Mouse (Mus musculus) liver, embryonic 14.5 days (tissue): ENCODE results near the gene Khdrbs2. TPM values are rescaled to one million over a fixed set of nuclear protein-coding genes. Genes with fewer than 3 reads are reported as not detected.

ENCODE experiments used
- ATAC-seq: fragments of 200-750 bp; cut with Nextera tagmentation; 2 replicates; pipeline ENCODE4 v1.8.0; 2017; ENCODE audit warnings: moderate number of reproducible peaks, mild to moderate bottlenecking, moderate library complexity; ENCODE audit not compliant: insufficient read depth
- DNase-seq, 3 experiments: peaks; one replicate each; pipeline ENCODE4 v3.0.0-alpha.2; 2012 to 2013; ENCODE audit warnings: low read depth in 3 of 3, low spot score in 3 of 3
- H3K27ac ChIP-seq: fragments of 300-500 bp; sonication (generic); 2 replicates; pipeline ENCODE4 v1.5.1; 2014; ENCODE audit warnings: moderate library complexity, mild to moderate bottlenecking, control low read depth, inconsistent platforms
- H3K27me3 ChIP-seq: fragments of 300-500 bp; sonication (generic); 2 replicates; pipeline ENCODE4 v1.6.1; 2014; ENCODE audit warnings: mild to moderate bottlenecking, low read length, moderate library complexity; ENCODE audit not compliant: control insufficient read depth, insufficient read depth
- H3K36me3 ChIP-seq: fragments of 300-500 bp; sonication (generic); replicated peaks from 2 replicates; pipeline ENCODE4 v1.6.1; 2014; ENCODE audit warnings: low read depth; ENCODE audit not compliant: control insufficient read depth, insufficient read depth
- H3K4me1 ChIP-seq, 2 experiments: fragments of 200-500 bp in 1 of 2; fragments of 300-500 bp in 1 of 2; sonication (generic) in 1 of 2; replicated peaks; 2 replicates each; pipeline ENCODE4 v1.6.1; 2012 to 2014; ENCODE audit warnings: antibody characterized with exemption in 1 of 2, inconsistent platforms in 1 of 2, low read length in 1 of 2; ENCODE audit not compliant: control insufficient read depth in 2 of 2, insufficient read depth in 2 of 2
- H3K4me2 ChIP-seq: fragments of 300-500 bp; sonication (generic); 2 replicates; pipeline ENCODE4 v1.6.1; 2014; ENCODE audit warnings: low read depth, mild to moderate bottlenecking, control low read depth, moderate library complexity
- H3K4me3 ChIP-seq, 2 experiments: fragments of 200-500 bp in 1 of 2; fragments of 300-500 bp in 1 of 2; sonication (generic) in 1 of 2; 2 replicates each; pipeline ENCODE4 v1.5.1; 2012 to 2014; ENCODE audit warnings: low read depth in 2 of 2, low read length in 2 of 2, mild to moderate bottlenecking in 2 of 2, control low read depth in 1 of 2, inconsistent platforms in 1 of 2, moderate library complexity in 1 of 2; ENCODE audit not compliant: insufficient read depth in 1 of 2
- H3K9ac ChIP-seq: fragments of 300-500 bp; sonication (generic); replicated peaks from 2 replicates; pipeline ENCODE4 v1.6.1; 2014; ENCODE audit warnings: mild to moderate bottlenecking, control low read depth, moderate library complexity
- H3K9me3 ChIP-seq: fragments of 300-500 bp; sonication (generic); 2 replicates; pipeline ENCODE4 v1.6.1; 2016; ENCODE audit warnings: low read length, mixed read lengths; ENCODE audit not compliant: control insufficient read depth
- CTCF ChIP-seq: IDR thresholded peaks from 2 replicates; pipeline ENCODE4 v1.5.1; 2016; ENCODE audit warnings: antibody characterized with exemption, low read depth, control low read depth
- EP300 ChIP-seq: IDR thresholded peaks from 2 replicates; pipeline ENCODE4 v1.6.1; 2016; ENCODE audit warnings: antibody characterized with exemption, low read depth
- WGBS: fragments of 180-500 bp; shearing (Covaris S2); extraction: QIAGEN DNeasy Blood & Tissue Kit; methylation state at CpG from one replicate; pipeline ENCODE4 v1.1.7; 2014; ENCODE audit not compliant: insufficient replicate concordance; 5-methylcytosine and 5-hydroxymethylcytosine counted together
- polyA plus RNA-seq, 2 experiments: library from polyadenylated mRNA; depleted of rRNA in 1 of 2; stranded (reverse) in 1 of 2; unstranded in 1 of 2; fragments of >200 nt; fragmentation: Nextera tagmentation in 1 of 2; extraction: Ambion mirVana in 1 of 2; gene quantifications; 2 replicates each; pipeline versions ENCODE4 v1.2.1 to v1.2.3; 2012 to 2014

Khdrbs2 gene
- polyA plus RNA-seq (2012; rRNA removed): 0.02 and 0.03 TPM in 2 replicates
- 0.04 and 0.06 TPM in 2 replicates for polyA plus RNA-seq (2014; fragmentation: Nextera tagmentation; extraction: Ambion mirVana)

DNA sequence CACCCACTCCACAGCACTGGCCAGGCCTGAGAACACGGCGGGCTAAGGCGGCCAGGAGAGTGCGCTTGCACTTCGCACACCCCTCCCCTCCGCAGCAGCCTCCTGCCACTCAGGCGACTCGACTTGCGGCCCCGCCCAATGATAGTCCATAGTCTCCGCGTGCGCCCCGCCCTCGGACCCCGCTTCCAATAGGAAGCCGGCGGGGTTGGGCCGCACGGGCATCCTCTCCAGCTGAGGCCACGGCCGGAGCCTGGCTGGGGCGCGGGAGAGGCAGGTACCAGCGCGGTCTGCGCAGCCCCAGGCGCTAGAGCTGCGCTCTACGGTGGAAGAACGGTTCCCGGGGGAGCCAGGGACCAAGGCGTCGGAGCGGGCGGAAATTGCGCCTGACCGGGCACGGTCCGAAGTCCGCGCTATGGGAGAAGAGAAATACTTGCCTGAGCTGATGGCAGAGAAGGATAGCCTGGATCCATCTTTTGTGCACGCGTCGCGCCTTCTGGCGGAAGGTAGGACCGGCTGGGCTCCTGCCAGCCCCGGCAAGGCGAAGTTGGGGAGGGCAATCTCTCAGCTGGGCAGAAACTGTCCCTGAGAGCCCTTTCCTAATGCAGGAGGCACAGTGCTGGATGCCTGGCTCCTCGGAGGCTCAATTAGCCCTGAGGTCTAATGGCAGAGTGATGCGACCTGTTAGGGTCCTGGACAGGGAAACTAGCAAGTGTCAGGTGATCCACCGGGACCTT is at the start of gene Khdrbs2:
TSS of gene Khdrbs2 (plus strand) at position 209 of the 734 bp plus-strand sequence.
- H3K9me3 ChIP-seq: no peaks in the 10 kb centered on the region
- H3K4me2 ChIP-seq: peak within 1 kb of the TSS; percentile 36
- no peaks in the 10 kb centered on the region for H3K36me3 ChIP-seq
- TF ChIP-seq CTCF: no peak
- no peak for TF ChIP-seq EP300
- peak in 1 of 3 experiments; percentile 4 for DNase-seq
- H3K4me3 ChIP-seq: peak within 1 kb of the TSS in 1 of 2 experiments; percentile 11; a peak in 1 of 4 replicates
- WGBS: under 1% methylated on average over 53 of the region's 53 CpGs
- H3K27me3 ChIP-seq: peaks cover 6% of the 10 kb centered on the region
- peak; percentile 66 for ATAC-seq
- H3K27ac ChIP-seq: no peak within 1 kb of the TSS
- H3K4me1 ChIP-seq: no peaks in the 10 kb centered on the region
- no peak within 1 kb of the TSS for H3K9ac ChIP-seq

DNA sequence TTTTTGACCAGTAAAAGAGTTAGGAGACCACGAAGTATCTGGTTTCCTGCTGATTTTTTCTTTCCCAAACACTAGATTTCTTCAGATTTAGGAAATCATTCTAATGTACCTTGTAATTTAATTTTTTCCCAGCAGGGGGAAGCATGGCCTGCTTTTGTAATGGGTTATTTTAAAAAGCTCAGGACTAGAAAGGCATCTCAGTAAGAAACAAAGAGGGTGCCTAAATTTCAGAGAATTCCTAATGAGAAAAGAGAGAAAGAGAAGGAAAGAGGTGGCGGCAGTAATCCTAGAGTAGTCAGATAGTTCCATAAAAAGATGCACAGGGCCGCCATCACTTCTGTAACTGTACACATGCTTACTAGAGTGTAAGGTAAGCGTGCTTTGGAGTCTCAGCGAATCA is 2.1 kb downstream of the Khdrbs2 start:
- Histone ChIP-seq H3K9me3 (no peaks in the 10 kb centered on the region), H3K9ac (no peak overlapping the region), H3K27me3 (peaks cover 6% of the 10 kb centered on the region), H3K27ac (no peak overlapping the region), H3K4me2 (no peak overlapping the region), H3K36me3 (no peaks in the 10 kb centered on the region), H3K4me1 (no peaks in the 10 kb centered on the region), H3K4me3 (no peak overlapping the region)
- 52% methylated on average over 5 of the region's 5 CpGs for WGBS
- no peak for ATAC-seq
- TF ChIP-seq CTCF (no peak), EP300 (no peak)
- DNase-seq: no peak

DNA sequence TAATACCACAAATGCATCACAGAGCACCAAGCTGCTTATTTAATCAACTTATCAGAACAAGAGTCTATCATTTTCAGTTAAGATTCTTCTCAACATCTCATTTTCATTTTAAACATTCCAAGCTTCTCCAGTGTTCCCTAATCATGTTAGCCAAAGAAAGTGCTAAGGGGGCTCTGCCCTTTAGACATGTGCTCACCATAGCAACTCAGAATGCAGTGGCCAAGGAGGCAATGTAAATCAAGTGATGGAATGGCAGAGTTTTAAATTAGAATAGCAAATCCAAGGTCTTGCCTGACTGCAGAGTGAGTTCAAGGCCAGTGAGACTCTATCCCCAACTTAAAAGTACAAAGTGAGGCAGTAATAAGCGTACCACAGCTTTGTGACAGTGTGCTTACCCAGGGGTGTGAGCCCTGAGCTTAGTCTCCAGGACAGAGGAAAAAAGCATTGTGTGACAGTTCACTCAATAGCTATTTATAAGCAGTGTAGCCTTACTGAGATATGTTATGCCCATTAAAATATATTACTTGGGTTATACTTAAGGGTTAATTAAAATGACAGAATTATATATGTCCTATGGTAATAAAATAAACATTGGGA is 27.2 kb downstream of the Khdrbs2 start:
- Histone ChIP-seq H3K4me3 (no peak overlapping the region), H3K9me3 (no peaks in the 10 kb centered on the region), H3K27ac (no peak overlapping the region), H3K9ac (no peak overlapping the region), H3K4me2 (no peak overlapping the region), H3K27me3 (no peaks in the 10 kb centered on the region), H3K36me3 (no peaks in the 10 kb centered on the region), H3K4me1 (no peaks in the 10 kb centered on the region)
- ATAC-seq (no peak), DNase-seq (no peak)
- TF ChIP-seq CTCF (no peak), EP300 (no peak)
- WGBS: 26% methylated on average over 1 of the region's 1 CpGs

DNA sequence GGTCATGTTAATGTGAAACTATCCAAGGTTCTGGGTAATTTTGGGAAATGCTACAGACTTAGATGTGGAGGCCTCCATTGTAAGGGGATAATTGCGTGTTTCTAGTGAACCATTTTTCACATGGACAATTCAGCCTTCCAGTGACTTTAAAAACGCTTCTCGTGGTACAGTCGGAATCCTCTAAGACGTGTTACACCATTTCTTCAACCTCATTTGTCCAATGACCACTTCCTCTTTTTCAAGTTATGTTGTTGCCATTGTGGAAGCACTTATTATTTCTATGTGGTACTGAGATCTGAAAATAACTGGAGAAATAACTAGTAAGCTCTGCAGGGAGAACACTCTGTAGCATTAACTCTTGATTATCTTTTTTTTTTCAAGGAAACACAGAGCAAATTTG is 75.9 kb downstream of the Khdrbs2 start:
- Histone ChIP-seq H3K36me3 (no peaks in the 10 kb centered on the region), H3K27ac (no peak overlapping the region), H3K9ac (no peak overlapping the region), H3K9me3 (no peaks in the 10 kb centered on the region), H3K4me3 (no peak overlapping the region), H3K4me1 (no peaks in the 10 kb centered on the region), H3K27me3 (no peaks in the 10 kb centered on the region), H3K4me2 (no peak overlapping the region)
- 55% methylated on average over 5 of the region's 5 CpGs for WGBS
- ATAC-seq (no peak), DNase-seq (no peak)
- TF ChIP-seq EP300: no peak
- no peak for TF ChIP-seq CTCF

DNA sequence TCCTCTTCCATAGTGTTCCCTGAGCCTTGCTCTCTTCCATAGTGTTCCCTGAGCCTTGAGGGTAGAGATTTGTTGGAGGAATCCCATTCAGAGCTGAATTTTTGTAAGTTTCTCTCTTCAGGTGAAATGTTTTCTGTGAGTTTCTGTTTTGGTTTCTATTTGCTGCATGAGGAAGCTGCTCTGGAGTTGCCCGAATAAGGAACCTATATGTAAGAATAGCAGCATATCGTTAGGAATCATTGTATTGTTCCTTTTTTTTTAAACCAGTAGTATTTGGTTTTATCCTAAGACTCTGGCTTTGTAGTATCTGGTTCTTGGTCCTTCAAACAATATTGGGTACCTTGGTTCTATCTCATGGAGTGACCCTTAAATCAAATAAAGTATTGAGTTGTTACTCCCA is 77.1 kb downstream of the Khdrbs2 start:
- DNase-seq: no peak
- no peaks in the 10 kb centered on the region for H3K27me3 ChIP-seq
- no peak for ATAC-seq
- H3K36me3 ChIP-seq: no peaks in the 10 kb centered on the region
- no peak overlapping the region for H3K4me3 ChIP-seq
- 51% methylated on average over 2 of the region's 2 CpGs for WGBS
- TF ChIP-seq EP300 (no peak), CTCF (no peak)
- no peaks in the 10 kb centered on the region for H3K9me3 ChIP-seq
- no peak overlapping the region for H3K27ac ChIP-seq
- H3K9ac ChIP-seq: no peak overlapping the region
- H3K4me1 ChIP-seq: no peaks in the 10 kb centered on the region
- no peak overlapping the region for H3K4me2 ChIP-seq
